Mouse (Mus musculus): ENCODE data around the gene Gm49337. TPM values are rescaled to one million over a fixed set of nuclear protein-coding genes. Genes with fewer than 3 reads are reported as not detected.
"Not testable (repeated sequence)": the region's sequence is repeated elsewhere in the genome, so short reads cannot be mapped to it uniquely, and the experiment has no call there.

Gene Gm49337
- polyA plus RNA-seq, 1 experiment: not detected

DNA sequence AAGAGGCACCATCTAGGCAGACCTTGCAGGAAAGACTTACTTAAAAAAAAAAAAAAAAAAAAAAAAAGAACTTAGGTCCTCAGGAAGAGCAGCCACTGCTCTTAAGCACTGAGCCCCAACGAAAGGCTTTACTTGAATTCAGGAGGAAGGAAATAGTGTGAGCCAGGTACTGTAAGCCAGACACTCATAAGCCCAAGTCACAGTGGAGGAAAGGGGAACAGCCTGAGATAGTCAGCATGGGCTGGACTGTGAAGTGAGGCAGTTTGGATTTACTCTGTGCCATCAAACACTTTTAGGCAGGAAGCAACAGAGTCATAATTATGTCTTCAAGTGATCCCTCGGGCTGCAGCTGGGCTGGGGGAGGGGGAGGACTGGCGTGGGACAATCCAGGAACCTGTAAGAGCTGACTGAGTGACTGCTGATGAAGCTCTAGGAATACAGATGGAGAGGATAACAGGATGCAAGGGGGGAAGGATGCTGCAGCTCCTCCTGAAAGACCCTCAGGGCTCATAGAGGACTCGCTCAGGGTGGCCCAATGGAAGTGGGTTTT, 19.2 kb downstream of the Gm49337 start:
- TF ChIP-seq CTCF (IDR thresholded peaks at IDR 0.05; ENCODE audit: insufficient read depth, low read length) (no peak), POLR2A (IDR thresholded peaks at IDR 0.05; ENCODE audit: borderline replicate concordance, extremely low read depth, low read depth, low read length) (no peak)
- Histone ChIP-seq H3K4me1 (ENCODE audit: control insufficient read depth, insufficient read depth, low read length) (no peaks in the 10 kb centered on the region; the same call in 1 of the 2 replicates), H3K4me3 (replicated peaks; ENCODE audit: extremely low read depth, low read depth, low read length) (no peak overlapping the region)
- DNase-seq: no peak
- 35% methylated on average over 4 of the region's 4 CpGs for WGBS

DNA sequence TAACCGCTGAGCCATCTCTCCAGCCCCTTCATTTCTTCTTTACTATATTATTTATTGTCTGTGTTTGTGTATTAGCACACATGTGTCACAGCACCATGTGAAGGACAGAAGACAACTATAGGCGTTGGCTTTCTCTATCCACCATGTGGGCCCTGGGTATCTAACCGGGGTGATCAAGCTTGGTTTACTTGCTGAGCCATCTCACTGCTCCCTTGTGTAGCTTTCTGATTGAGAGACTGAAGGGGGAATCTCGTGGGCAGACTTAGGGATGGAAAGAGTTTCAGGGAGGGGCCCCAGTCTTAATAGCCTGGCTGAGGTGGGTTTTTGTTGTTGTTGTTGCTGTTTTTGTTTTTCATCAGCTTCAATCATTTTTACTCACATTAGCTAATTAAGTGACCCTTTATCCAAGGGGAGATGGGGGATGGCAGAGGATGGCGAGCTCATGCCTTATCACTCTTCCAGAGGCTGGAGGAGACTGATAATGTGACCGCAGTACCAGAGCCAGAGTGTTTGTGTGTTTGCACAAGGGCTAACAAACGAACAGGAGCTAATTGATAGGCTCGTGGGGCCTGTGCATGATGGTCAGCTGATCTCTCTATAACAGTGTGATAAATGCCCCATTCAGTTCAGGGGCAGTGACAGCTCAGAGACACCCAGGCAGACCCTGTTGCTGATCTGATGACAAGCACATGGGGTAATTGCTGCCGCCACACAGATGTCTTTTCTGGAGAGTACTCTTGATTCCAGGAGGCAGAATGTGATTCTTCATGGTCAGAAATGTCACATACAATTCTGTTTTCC, 20.6 kb downstream of the Gm49337 start:
- Histone ChIP-seq H3K4me1 (ENCODE audit: control insufficient read depth, insufficient read depth, low read length) (no peaks in the 10 kb centered on the region; the same call in 1 of the 2 replicates), H3K4me3 (replicated peaks; ENCODE audit: extremely low read depth, low read depth, low read length) (no peak overlapping the region)
- TF ChIP-seq CTCF (IDR thresholded peaks at IDR 0.05; ENCODE audit: insufficient read depth, low read length) (no peak), POLR2A (IDR thresholded peaks at IDR 0.05; ENCODE audit: borderline replicate concordance, extremely low read depth, low read depth, low read length) (no peak)
- no peak for DNase-seq
- WGBS: 69% methylated on average over 9 of the region's 9 CpGs

DNA sequence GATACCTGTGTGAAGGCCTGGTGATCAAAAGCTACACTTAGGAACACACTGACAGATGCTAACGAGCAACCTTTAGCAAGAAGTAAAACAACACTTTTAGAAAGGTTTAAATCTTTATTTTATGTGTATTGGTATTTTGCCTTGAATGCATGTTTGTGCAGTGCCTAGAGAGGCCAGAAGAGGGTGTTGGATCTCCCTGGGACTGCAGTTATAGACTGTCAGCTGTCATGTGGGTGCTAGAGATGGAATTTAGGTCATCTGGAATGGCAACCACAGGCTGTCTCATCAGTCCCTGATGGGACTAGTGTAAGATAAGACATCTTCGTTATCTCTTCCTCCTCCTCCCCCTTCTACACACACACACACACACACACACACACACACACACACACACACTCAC, 25.2 kb downstream of the Gm49337 start:
- Histone ChIP-seq H3K4me3 (replicated peaks; ENCODE audit: extremely low read depth, low read depth, low read length) (no peak overlapping the region), H3K4me1 (ENCODE audit: control insufficient read depth, insufficient read depth, low read length) (no peaks in the 10 kb centered on the region)
- no peak for TF ChIP-seq CTCF (IDR thresholded peaks at IDR 0.05; ENCODE audit: insufficient read depth, low read length)
- TF ChIP-seq POLR2A (IDR thresholded peaks at IDR 0.05; ENCODE audit: borderline replicate concordance, extremely low read depth, low read depth, low read length): no peak
- no peak for DNase-seq
- 80% methylated on average over 2 of the region's 2 CpGs for WGBS

DNA sequence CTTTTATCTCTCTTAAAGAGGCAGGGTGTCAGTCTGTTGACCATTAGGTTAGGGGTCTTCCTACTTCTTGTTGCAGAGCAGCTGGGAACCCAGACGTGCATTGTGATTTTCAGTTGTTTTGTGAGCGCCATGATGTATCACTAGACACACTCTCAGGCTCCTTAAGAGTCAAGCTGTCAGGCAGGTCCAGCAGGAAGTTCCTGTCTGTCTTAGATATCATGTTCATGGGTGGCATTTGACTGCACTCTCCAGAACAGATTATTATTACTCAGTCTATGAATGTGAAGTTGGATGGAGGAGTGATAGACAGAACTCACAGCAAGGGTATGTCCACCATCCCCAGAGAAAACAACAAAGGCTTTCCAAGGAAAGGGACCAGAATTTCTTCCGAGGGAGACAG, 31.2 kb downstream of the Gm49337 start:
- no peak for DNase-seq
- no peaks in the 10 kb centered on the region for H3K4me1 ChIP-seq (ENCODE audit: control insufficient read depth, insufficient read depth, low read length)
- TF ChIP-seq CTCF (IDR thresholded peaks at IDR 0.05; ENCODE audit: insufficient read depth, low read length): no peak
- TF ChIP-seq POLR2A (IDR thresholded peaks at IDR 0.05; ENCODE audit: borderline replicate concordance, extremely low read depth, low read depth, low read length): no peak
- H3K4me3 ChIP-seq (replicated peaks; ENCODE audit: extremely low read depth, low read depth, low read length): no peak overlapping the region
- 52% methylated on average over 3 of the region's 3 CpGs for WGBS

DNA sequence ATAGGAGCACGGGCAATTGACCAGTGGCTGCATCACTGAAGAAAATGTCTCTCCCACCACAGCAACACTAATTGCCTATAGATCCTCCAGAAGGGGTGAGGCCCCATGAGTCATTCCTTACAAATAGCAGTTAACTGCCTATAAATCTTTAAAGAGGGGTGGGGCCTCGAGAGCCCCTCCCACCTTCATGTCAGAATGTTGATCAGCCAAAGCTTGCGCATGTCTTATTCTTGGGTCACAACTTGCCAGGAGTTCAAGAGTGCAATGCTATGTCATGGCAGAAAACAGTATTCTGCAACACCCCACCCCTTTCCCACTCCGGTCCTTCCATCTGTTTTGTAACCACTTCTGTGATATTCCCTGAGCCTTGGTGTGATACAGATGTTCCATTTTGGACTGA, 33.3 kb downstream of the Gm49337 start:
- no peak for DNase-seq
- H3K4me3 ChIP-seq (replicated peaks; ENCODE audit: extremely low read depth, low read depth, low read length): no peak overlapping the region
- TF ChIP-seq POLR2A (IDR thresholded peaks at IDR 0.05; ENCODE audit: borderline replicate concordance, extremely low read depth, low read depth, low read length): no peak
- no peak for TF ChIP-seq CTCF (IDR thresholded peaks at IDR 0.05; ENCODE audit: insufficient read depth, low read length)
- WGBS: 66% methylated on average over 4 of the region's 4 CpGs
- no peaks in the 10 kb centered on the region for H3K4me1 ChIP-seq (ENCODE audit: control insufficient read depth, insufficient read depth, low read length)

DNA sequence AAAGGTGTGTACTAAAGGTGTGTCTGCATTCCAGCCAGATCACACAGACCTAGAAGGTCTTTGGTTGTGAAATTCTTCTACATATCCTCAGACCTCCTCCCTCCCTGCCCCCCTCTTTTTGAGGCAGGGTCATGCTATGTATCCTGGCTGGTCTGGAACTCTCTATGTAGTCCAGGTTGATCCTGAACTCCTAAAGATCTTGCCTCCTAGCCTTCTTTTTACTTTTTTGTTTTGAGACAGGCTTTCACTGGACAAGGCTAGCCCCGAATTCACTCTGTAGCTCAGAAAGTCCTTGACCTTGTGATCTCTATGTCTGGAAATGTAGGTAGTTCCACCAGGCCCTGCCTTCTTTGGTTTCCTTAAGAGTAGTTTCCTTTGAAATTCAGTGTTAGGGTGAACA, 35.7 kb downstream of the Gm49337 start:
- 76% methylated on average over 1 of the region's 1 CpGs for WGBS
- no peak for TF ChIP-seq POLR2A (IDR thresholded peaks at IDR 0.05; ENCODE audit: borderline replicate concordance, extremely low read depth, low read depth, low read length)
- TF ChIP-seq CTCF (IDR thresholded peaks at IDR 0.05; ENCODE audit: insufficient read depth, low read length): no peak
- Histone ChIP-seq H3K4me3 (replicated peaks; ENCODE audit: extremely low read depth, low read depth, low read length) (no peak overlapping the region), H3K4me1 (ENCODE audit: control insufficient read depth, insufficient read depth, low read length) (no peaks in the 10 kb centered on the region)
- no peak for DNase-seq

DNA sequence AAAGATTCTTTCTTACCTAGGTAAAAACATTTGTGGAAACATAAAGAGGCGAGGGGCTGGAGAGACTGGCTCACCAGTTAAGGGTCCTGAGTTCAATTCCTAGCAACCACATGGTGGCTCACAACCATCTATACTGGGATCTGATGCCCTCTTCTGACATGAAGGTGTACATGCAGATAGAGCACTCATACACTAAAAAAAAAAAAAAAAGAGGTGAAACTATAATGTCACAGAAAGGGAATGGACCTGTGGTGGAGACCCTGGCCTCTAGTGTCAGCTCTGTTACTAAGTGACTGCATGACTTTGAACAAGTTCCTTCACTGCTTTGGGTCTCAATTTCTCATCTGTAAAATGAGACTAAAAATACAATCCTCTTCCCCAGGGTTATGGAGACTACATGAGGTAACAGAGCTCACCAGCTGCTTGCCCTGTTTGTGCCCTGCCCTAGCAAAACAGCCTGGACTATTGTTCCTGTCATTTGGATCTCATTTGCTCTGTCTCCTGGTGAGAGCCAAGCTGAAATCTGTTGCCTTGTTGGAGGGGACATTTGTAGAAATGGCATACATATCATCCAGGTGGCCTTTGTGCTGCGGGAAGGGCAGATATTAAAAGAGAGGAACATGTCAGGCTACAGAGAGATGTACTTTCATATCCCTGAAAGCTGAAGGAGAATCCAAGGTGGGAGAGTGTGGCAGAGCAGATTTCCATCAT, 42.9 kb downstream of the Gm49337 start:
- H3K4me3 ChIP-seq (replicated peaks; ENCODE audit: extremely low read depth, low read depth, low read length): no peak overlapping the region
- DNase-seq: no peak
- TF ChIP-seq CTCF (IDR thresholded peaks at IDR 0.05; ENCODE audit: insufficient read depth, low read length): no peak
- peaks cover 6% of the 10 kb centered on the region for H3K4me1 ChIP-seq (ENCODE audit: control insufficient read depth, insufficient read depth, low read length)
- 95% methylated on average over 2 of the region's 2 CpGs for WGBS

DNA sequence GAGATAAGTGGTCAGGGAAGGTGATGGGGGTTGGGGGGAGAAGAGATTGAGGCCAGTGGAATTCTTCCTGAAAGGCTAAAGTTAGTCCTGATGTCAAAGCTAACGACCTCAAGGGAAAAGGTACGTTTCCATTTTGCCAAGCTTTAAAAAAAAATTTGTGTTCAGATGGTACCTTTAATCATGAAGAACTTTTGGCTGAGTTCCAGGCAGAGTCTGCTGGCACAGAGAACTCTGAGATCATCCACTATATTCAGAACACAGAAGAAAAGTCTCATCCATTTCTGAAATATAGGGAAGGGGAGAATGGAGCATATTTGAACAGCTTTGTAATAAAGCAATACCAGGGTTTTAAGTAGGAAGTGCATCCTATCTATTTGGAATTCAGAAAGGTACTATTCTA, 43.9 kb downstream of the Gm49337 start:
- no peak for DNase-seq
- peaks cover 6% of the 10 kb centered on the region for H3K4me1 ChIP-seq (ENCODE audit: control insufficient read depth, insufficient read depth, low read length)
- TF ChIP-seq CTCF (IDR thresholded peaks at IDR 0.05; ENCODE audit: insufficient read depth, low read length): no peak
- no peak for TF ChIP-seq POLR2A (IDR thresholded peaks at IDR 0.05; ENCODE audit: borderline replicate concordance, extremely low read depth, low read depth, low read length)

DNA sequence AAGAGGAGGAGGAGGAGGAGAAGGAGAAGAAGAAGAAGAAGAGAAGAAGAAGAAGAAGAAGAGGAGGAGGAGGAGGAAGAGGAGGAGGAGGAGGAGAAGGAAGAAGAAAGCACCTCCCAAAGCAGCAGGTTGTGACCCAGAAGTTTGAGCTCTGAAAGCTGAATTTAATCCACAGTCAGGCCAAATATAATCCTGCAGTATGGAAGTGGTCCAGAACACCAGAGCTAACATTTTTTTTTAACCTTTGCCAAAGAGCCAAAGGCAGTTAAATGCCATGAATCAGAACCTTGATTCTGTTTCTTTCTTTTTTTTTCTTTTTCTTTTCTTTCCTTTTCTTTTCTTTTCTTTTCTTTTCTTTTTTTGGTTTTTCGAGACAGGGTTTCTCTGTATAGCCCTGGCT, 44.5 kb downstream of the Gm49337 start:
- not testable (repeated sequence) for H3K4me1 ChIP-seq (ENCODE audit: control insufficient read depth, insufficient read depth, low read length); DNase-seq; H3K4me3 ChIP-seq (replicated peaks; ENCODE audit: extremely low read depth, low read depth, low read length)
- WGBS: 93% methylated on average over 1 of the region's 1 CpGs

More for the DNA sequence above, 43.9 kb downstream of the Gm49337 start:
- 35% methylated on average over 2 of the region's 2 CpGs for WGBS
- no peak overlapping the region for H3K4me3 ChIP-seq (replicated peaks; ENCODE audit: extremely low read depth, low read depth, low read length)

DNA sequence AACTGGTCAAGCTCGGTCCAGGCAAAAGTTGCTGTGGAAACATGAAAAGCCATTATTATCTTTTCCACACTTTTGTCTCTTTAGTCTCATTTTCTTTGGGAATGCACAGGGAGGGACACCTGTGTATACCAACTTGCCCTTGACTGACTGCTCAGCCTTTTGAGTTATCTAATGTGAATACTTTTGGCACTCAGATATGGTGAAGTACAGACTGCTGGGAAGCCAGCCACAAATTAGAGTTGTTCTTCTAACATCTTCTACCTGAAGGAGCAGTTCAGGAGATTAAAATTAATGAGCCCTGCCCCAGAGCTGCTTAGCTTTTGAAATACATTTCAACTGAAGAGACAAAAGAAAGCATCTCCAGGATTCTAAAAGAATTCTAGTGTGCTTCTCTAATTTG, 45.9 kb downstream of the Gm49337 start:
- TF ChIP-seq CTCF (IDR thresholded peaks at IDR 0.05; ENCODE audit: insufficient read depth, low read length): no peak
- no peak for TF ChIP-seq POLR2A (IDR thresholded peaks at IDR 0.05; ENCODE audit: borderline replicate concordance, extremely low read depth, low read depth, low read length)
- Histone ChIP-seq H3K4me1 (ENCODE audit: control insufficient read depth, insufficient read depth, low read length) (peaks cover 6% of the 10 kb centered on the region), H3K4me3 (replicated peaks; ENCODE audit: extremely low read depth, low read depth, low read length) (no peak overlapping the region)
- no peak for DNase-seq
- 79% methylated on average over 1 of the region's 1 CpGs for WGBS

Measured in lung, adult 2 months (tissue).